Mouse (Mus musculus) forebrain, embryonic 13.5 days (tissue): ENCODE measurements around the gene Ctsll3. TPM values are rescaled to one million over a fixed set of nuclear protein-coding genes. Genes with fewer than 3 reads are reported as not detected.

Experiments
- ATAC-seq: fragments of 200-750 bp; cut with Nextera tagmentation; 2 replicates; pipeline ENCODE4 v1.8.0; 2017
- H3K27ac ChIP-seq: fragments of 300-500 bp; sonication (generic); 2 replicates; pipeline ENCODE4 v1.5.1; 2015; ENCODE audit warnings: inconsistent platforms, mild to moderate bottlenecking, moderate library complexity
- H3K27me3 ChIP-seq: fragments of 300-500 bp; sonication (generic); 2 replicates; pipeline ENCODE4 v1.6.1; 2015; ENCODE audit warnings: mild to moderate bottlenecking, inconsistent platforms
- H3K36me3 ChIP-seq: fragments of 300-500 bp; sonication (generic); 2 replicates; pipeline ENCODE4 v1.6.1; 2015; ENCODE audit warnings: mild to moderate bottlenecking, inconsistent platforms; ENCODE audit not compliant: poor library complexity, severe bottlenecking
- H3K4me1 ChIP-seq: fragments of 300-500 bp; sonication (generic); 2 replicates; pipeline ENCODE4 v1.6.1; 2015; ENCODE audit warnings: inconsistent platforms
- H3K4me2 ChIP-seq: fragments of 300-500 bp; sonication (generic); 2 replicates; pipeline ENCODE4 v1.6.1; 2015; ENCODE audit warnings: inconsistent platforms, mild to moderate bottlenecking, moderate library complexity
- H3K4me3 ChIP-seq: fragments of 300-500 bp; sonication (generic); 2 replicates; pipeline ENCODE4 v1.5.1; 2015; ENCODE audit warnings: mild to moderate bottlenecking, inconsistent platforms
- H3K9ac ChIP-seq: fragments of 300-500 bp; sonication (generic); 2 replicates; pipeline ENCODE4 v1.6.1; 2015; ENCODE audit warnings: mild to moderate bottlenecking, inconsistent platforms
- H3K9me3 ChIP-seq: fragments of 300-500 bp; sonication (generic); replicated peaks from 2 replicates; pipeline ENCODE4 v1.6.1; 2016; ENCODE audit warnings: inconsistent platforms
- WGBS: fragments of 180-500 bp; shearing (Covaris S2); methylation state at CpG from one replicate; pipeline ENCODE4 v1.1.7; 2015; 5-methylcytosine and 5-hydroxymethylcytosine counted together
- polyA plus RNA-seq: library from polyadenylated mRNA; unstranded; fragments of >200 nt; fragmentation: Nextera tagmentation; extraction: Ambion mirVana; gene quantifications from 2 replicates; pipeline ENCODE4 v1.2.1, GENCODE M21; 2015

Gene Ctsll3
- polyA plus RNA-seq, result not detected in 2 replicates

DNA sequence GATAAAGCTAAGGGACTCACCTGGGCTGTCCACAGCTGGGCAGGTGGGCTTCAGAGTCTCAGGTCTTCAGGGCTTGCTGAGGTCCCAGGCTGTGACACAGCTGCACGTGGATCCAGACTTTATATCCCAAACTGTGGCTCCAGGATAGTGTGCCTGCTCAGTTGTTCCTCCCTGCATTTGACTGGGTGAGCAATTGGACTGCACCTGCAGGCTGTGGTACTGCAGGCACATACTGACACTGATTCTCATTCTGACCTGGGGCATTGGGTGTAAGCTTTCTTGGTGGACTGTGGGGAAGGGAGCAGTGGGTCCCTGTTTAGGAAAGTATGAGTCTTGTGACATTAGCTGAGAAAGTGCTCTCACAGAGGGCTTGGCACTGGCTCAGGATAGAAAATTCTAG is at the start of gene Ctsll3:
Ctsll3 (minus strand) TSS at position 101 of the 400 bp plus-strand sequence.
- no peak for ATAC-seq
- no peaks in the 10 kb centered on the region for H3K36me3 ChIP-seq
- no peaks in the 10 kb centered on the region for H3K4me1 ChIP-seq
- no peak within 1 kb of the TSS for H3K4me3 ChIP-seq
- no peaks in the 10 kb centered on the region for H3K27me3 ChIP-seq
- H3K9me3 ChIP-seq, result no peaks in the 10 kb centered on the region
- 71% methylated on average over 1 of the region's 1 CpGs for WGBS
- no peak within 1 kb of the TSS for H3K27ac ChIP-seq
- H3K4me2 ChIP-seq, result no peak within 1 kb of the TSS
- no peak within 1 kb of the TSS for H3K9ac ChIP-seq

DNA sequence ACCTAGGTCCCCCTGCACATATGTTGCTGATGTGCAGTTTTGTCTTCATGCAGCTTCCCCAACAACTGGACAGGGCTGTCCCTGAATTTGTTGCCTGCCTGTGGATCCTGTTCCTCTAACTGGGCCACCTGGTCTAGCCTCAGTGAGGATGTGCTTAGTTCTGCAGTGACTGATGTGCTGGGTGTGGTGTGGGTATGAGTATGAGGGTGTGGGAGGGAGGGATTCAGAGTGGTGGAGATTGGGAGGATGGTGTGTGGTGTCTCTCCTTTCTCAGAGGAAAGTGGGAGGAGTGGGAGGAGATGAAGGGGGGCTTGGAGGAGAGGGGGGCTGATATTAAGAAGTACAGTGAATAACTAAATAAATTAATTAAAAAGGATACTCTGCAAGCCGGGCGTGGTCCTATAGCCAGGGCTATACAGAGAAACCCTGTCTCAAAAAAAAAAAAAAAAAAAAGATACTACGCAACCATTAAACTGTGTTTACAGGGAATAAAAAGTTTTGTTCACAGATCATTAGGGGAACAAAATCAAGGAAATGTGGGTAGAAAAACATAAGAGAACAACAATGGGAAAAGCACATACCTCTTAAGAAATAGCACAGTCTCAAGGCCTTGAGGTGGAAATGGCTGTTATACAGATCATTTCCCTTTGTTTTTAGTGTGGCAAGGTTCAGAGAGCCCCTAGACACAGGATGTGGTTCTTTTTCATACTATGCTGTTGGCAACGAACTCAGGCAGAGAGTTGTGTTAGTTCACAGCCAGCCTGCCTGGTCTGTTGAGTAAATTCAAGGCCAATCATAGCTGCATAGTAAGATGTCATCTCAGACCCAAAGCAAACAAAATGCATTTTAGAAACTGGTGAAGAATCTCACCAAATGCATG is 45.8 kb upstream of the Ctsll3 start:
- H3K4me2 ChIP-seq, result no peak overlapping the region
- no peaks in the 10 kb centered on the region for H3K27me3 ChIP-seq
- H3K36me3 ChIP-seq, result no peaks in the 10 kb centered on the region
- no peaks in the 10 kb centered on the region for H3K4me1 ChIP-seq
- WGBS, result 91% methylated on average over 4 of the region's 4 CpGs
- H3K27ac ChIP-seq, result no peak overlapping the region
- no peaks in the 10 kb centered on the region for H3K9me3 ChIP-seq
- no peak overlapping the region for H3K4me3 ChIP-seq
- no peak overlapping the region for H3K9ac ChIP-seq
- no peak for ATAC-seq

DNA sequence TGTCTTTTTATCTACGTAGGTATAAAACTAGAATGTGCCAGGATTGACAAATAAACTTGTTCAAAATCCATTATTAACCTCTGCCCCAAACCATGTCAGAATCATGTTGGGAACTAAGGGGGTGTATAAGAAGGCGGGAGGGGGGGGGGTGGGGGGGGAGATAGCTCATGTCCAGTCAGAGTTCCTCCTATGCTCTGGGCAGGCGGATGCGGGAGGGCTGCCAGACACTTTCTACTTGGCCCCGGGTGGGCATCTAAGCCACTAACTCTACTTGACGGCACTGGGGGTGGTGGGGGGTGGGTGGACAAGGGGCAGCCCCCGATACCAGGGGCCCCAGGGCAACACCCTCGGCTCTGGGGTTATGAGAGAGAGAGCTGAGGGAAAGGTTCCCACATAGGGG is 40.5 kb upstream of the Ctsll3 start:
- no peak overlapping the region for H3K27ac ChIP-seq
- H3K9me3 ChIP-seq, result no peaks in the 10 kb centered on the region
- no peak for ATAC-seq
- 84% methylated on average over 8 of the region's 8 CpGs for WGBS
- no peak overlapping the region for H3K9ac ChIP-seq
- no peak overlapping the region for H3K4me3 ChIP-seq
- H3K4me2 ChIP-seq, result no peak overlapping the region
- no peaks in the 10 kb centered on the region for H3K27me3 ChIP-seq
- no peaks in the 10 kb centered on the region for H3K36me3 ChIP-seq
- H3K4me1 ChIP-seq, result no peaks in the 10 kb centered on the region

DNA sequence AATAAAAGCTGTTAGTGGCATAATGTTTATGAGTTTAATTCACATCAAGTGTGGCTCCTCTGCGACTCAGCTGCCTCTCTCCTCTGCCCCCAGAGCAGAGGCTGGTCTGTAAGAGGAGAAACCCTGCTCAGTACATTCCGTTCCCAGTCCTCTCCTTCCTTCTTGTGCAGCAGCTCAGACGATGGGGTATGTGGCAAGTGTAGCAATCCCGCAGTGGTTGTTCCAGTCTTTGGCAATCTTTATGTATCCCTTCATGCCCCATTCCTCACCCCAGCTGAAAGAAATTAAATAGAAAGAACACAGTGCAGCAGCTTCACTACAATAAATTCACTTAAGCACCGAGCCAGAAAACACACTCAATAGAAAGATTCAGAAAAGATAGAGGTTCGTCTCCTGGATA is 40.1 kb upstream of the Ctsll3 start:
- H3K27me3 ChIP-seq, result no peaks in the 10 kb centered on the region
- no peaks in the 10 kb centered on the region for H3K9me3 ChIP-seq
- H3K4me3 ChIP-seq, result no peak overlapping the region
- no peak for ATAC-seq
- H3K4me2 ChIP-seq, result no peak overlapping the region
- H3K4me1 ChIP-seq, result no peaks in the 10 kb centered on the region
- H3K27ac ChIP-seq, result no peak overlapping the region
- WGBS, result 86% methylated on average over 6 of the region's 6 CpGs
- no peaks in the 10 kb centered on the region for H3K36me3 ChIP-seq
- no peak overlapping the region for H3K9ac ChIP-seq

DNA sequence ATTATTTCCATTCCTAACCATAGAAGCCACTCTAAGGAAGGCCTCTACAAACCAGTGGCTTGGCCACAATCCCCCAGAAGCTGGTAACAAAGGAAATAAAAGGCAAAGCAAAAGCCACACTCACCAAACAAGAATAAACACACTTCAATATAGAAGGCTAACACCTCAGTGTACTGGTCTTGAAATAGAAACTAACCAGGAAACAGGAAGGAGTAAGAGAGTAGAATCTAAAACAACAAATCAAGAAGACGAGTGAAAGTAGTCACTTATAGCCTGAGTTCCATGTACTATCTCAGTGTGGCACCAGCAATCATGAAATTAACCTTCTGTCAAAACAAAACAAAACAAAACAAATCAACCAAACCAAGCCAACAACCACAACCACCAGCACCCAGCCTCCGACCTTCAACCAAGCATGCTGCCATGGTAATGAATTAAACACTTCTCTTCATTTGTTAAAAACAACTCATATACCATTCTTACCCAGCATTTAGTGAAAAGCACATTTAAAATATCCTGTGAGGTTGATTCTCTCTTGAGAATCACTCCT is 36.8 kb upstream of the Ctsll3 start:
- Histone ChIP-seq H3K4me1 (no peaks in the 10 kb centered on the region), H3K4me3 (no peak overlapping the region), H3K9ac (no peak overlapping the region), H3K27ac (no peak overlapping the region), H3K9me3 (no peaks in the 10 kb centered on the region), H3K4me2 (no peak overlapping the region), H3K36me3 (no peaks in the 10 kb centered on the region), H3K27me3 (no peaks in the 10 kb centered on the region)
- no peak for ATAC-seq
- 76% methylated on average over 2 of the region's 2 CpGs for WGBS

DNA sequence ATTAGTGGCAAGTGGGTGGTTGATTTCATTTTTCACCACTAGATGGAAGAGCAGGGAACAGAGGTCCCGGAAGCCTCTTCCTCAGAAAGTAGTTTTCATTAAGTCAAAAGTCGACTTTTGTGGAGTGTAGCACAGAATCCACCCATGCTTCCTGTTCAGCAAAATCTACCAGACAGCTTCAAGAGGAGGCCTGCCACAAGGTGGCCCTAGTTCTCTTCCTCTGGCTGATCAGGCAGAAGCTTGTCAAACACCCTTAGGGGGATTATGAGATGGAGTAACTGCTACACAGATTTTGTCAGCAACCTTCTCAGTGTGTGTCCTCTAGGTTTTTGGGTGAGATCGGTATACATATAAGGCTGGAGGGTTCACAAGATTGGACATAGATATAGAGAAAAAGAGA is 23.4 kb upstream of the Ctsll3 start:
- Histone ChIP-seq H3K27me3 (no peaks in the 10 kb centered on the region), H3K36me3 (no peaks in the 10 kb centered on the region), H3K9me3 (no peaks in the 10 kb centered on the region), H3K4me2 (no peak overlapping the region), H3K4me1 (no peaks in the 10 kb centered on the region), H3K4me3 (no peak overlapping the region), H3K9ac (no peak overlapping the region), H3K27ac (no peak overlapping the region)
- no peak for ATAC-seq
- WGBS, result 74% methylated on average over 3 of the region's 3 CpGs

DNA sequence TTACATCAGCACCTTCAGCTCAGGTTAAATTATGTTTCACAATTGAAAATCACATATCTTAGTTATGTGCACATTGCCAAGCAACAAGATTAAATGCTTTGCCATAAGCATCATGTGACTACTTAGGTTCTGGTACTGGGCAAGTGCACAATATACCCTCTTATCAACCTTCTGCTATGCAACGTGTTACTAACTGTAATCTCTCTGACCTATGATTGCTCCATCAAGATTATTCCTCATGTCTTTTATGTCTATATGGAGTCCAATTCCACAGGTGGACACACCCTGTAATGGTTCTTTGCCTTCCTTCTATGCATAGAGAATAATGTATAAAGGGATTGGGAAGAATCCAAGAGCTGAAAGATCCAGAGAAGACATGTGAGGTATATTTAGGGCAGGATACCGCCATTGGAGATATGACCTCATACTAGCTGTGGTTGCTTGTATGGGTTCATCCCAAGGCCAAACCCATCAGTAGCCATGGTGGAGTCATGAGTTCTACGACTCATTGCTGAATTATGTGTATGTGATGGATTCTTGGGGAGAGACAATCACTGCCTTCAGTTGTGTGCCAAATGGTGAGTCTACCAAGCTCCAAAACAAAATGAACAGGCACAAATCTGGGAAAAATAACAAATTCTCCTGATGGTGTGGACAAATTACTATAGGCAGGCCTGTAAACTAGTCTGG is 18.0 kb upstream of the Ctsll3 start:
- ATAC-seq, result no peak
- H3K9me3 ChIP-seq, result no peaks in the 10 kb centered on the region
- no peak overlapping the region for H3K4me3 ChIP-seq
- no peak overlapping the region for H3K27ac ChIP-seq
- H3K36me3 ChIP-seq, result no peaks in the 10 kb centered on the region
- H3K4me1 ChIP-seq, result no peaks in the 10 kb centered on the region
- 72% methylated on average over 3 of the region's 3 CpGs for WGBS
- no peak overlapping the region for H3K9ac ChIP-seq
- no peak overlapping the region for H3K4me2 ChIP-seq
- no peaks in the 10 kb centered on the region for H3K27me3 ChIP-seq

DNA sequence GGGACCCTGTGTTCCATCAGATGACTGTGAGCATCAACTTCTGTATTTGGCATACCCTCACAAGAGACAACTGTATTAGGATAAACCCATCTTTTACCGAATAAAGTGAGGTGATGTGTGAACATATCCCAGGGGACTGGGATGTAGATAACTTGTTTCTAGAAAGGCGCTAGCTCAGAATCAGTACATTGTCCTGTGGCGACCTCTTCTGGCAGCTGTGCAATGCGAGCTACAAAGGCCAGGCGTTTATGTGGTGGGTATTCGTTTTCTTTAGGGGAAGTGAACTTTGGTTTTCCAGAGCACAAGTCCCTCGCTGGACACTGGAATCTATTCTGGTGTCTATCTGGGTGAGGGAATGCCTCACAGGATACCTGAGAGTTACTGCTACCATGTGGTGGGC is 16.8 kb upstream of the Ctsll3 start:
- WGBS, result 12% methylated on average over 7 of the region's 7 CpGs
- Histone ChIP-seq H3K36me3 (no peaks in the 10 kb centered on the region), H3K4me2 (no peak overlapping the region), H3K4me3 (no peak overlapping the region), H3K4me1 (no peaks in the 10 kb centered on the region), H3K9ac (no peak overlapping the region), H3K9me3 (no peaks in the 10 kb centered on the region), H3K27me3 (no peaks in the 10 kb centered on the region), H3K27ac (no peak overlapping the region)
- ATAC-seq, result no peak

DNA sequence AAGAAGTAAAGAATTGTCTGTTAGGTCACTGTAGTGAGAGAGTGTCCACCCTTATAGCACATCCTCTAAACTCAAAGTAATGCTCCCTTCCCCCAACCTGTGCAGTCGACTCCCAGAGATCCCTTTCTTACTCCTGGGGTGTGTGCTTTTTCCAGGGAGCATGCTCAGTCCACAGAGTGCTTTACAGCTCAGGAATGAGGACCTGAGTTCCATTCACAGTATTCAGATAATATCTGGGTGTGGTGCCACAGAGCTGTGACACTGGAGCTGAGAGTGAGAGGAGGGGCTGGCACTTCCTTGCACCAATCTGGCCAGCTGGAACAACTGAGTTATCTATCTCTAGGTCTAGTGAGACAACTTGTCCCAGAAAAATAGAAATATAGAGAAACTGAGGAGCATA is 11.1 kb upstream of the Ctsll3 start:
- Histone ChIP-seq H3K4me1 (no peaks in the 10 kb centered on the region), H3K36me3 (no peaks in the 10 kb centered on the region), H3K27ac (no peak overlapping the region), H3K9ac (no peak overlapping the region), H3K4me3 (no peak overlapping the region), H3K4me2 (no peak overlapping the region), H3K9me3 (no peaks in the 10 kb centered on the region), H3K27me3 (no peaks in the 10 kb centered on the region)
- no peak for ATAC-seq
- WGBS, result 69% methylated on average over 1 of the region's 1 CpGs

DNA sequence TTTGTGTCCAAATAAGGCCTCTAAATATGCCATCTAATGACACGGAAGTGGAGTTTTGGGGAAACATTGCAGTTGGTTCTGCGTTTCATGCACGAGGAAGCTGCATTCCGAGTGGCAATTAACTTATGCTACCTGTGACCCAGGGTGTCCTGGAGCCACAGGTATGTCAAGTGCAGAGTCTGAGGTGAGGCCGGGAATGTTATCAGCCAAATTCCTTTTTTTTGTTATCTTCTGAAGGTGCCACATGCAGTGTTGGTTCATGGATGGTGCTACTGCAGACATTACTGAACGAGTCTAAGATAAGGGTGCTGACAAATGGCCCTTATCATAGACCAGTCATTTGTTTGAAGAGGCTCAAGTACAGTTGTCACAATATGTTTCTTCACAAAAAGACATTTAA is 10.1 kb upstream of the Ctsll3 start:
- WGBS, result 90% methylated on average over 6 of the region's 6 CpGs
- no peak overlapping the region for H3K4me2 ChIP-seq
- no peak for ATAC-seq

DNA sequence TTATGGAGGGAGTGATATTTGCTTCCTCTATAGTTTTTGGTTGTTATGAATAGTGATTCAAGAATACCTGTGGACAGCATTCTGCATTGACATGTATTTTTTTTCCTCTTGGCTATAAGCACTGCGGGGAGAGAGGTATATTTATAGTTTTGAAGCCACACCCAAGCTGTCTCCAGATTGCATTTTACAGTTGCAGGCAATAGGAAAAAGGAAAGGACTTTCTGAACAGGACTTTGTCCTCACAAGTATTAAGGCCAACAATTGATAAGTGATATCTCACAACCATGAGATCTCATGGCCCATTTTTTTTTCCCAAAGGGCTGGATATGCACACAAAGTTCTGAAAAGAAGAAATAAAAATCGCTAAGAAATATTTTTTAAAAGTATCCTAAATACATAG is 7.0 kb upstream of the Ctsll3 start:
- no peak overlapping the region for H3K4me2 ChIP-seq
- H3K27me3 ChIP-seq, result no peaks in the 10 kb centered on the region
- no peaks in the 10 kb centered on the region for H3K9me3 ChIP-seq
- WGBS, result 87% methylated on average over 2 of the region's 2 CpGs
- H3K4me3 ChIP-seq, result no peak overlapping the region
- H3K9ac ChIP-seq, result no peak overlapping the region
- no peak overlapping the region for H3K27ac ChIP-seq
- H3K4me1 ChIP-seq, result no peaks in the 10 kb centered on the region
- no peak for ATAC-seq
- no peaks in the 10 kb centered on the region for H3K36me3 ChIP-seq

More for the DNA sequence above, 10.1 kb upstream of the Ctsll3 start:
- Histone ChIP-seq H3K4me1 (no peaks in the 10 kb centered on the region), H3K36me3 (no peaks in the 10 kb centered on the region), H3K9ac (no peak overlapping the region), H3K4me3 (no peak overlapping the region), H3K9me3 (no peaks in the 10 kb centered on the region), H3K27me3 (no peaks in the 10 kb centered on the region), H3K27ac (no peak overlapping the region)

DNA sequence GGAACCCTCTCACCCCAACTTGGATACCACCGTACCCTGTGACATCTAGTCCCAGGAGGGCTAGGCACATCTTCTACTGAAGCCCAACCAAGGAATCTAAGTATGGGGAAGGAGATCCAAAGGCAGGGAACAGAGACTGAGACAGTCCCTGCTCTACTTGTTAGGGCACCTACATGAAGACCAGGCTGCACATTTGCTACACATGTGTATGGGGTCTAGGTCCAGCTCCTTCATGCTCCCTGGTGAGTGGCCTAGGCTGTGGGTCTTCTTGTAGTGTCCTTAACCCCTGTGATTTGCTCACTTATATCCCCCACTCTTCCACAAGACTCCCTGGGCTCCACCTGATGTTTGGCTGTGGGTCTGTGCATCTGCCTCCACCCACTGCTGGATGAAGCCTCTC is 13.2 kb downstream of the Ctsll3 start:
- no peaks in the 10 kb centered on the region for H3K36me3 ChIP-seq
- H3K27ac ChIP-seq, result no peak overlapping the region
- H3K9ac ChIP-seq, result no peak overlapping the region
- no peaks in the 10 kb centered on the region for H3K4me1 ChIP-seq
- H3K4me3 ChIP-seq, result no peak overlapping the region
- no peak for ATAC-seq
- H3K9me3 ChIP-seq, result no peaks in the 10 kb centered on the region
- no peak overlapping the region for H3K4me2 ChIP-seq
- H3K27me3 ChIP-seq, result no peaks in the 10 kb centered on the region
- WGBS, result 83% methylated on average over 1 of the region's 1 CpGs
